Mouse (Mus musculus) thymus, adult 2 months (tissue): ENCODE results near the gene Gtf2a2. TPM values are rescaled to one million over a fixed set of nuclear protein-coding genes. Genes with fewer than 3 reads are reported as not detected.
A peak's percentile ranks its signal among the peaks of the same experiment; 100 is the strongest.

Source experiments
- DNase-seq: peaks from one replicate; pipeline ENCODE4 v3.0.0; 2021
- H3K27ac ChIP-seq: fragments of 200-500 bp; 2 replicates; pipeline ENCODE4 v1.5.1; 2012; ENCODE audit warnings: low read length, control low read depth; ENCODE audit not compliant: control insufficient read depth, insufficient read depth
- H3K27me3 ChIP-seq: fragments of 200-500 bp; 2 replicates; pipeline ENCODE4 v1.6.1; 2012; ENCODE audit warnings: mild to moderate bottlenecking, low read length, moderate library complexity, mixed read lengths; ENCODE audit not compliant: control insufficient read depth, insufficient read depth
- H3K36me3 ChIP-seq: fragments of 200-500 bp; 2 replicates; pipeline ENCODE4 v1.6.1; 2012; ENCODE audit warnings: mild to moderate bottlenecking, low read length, moderate library complexity; ENCODE audit not compliant: control insufficient read depth, insufficient read depth
- H3K4me1 ChIP-seq: fragments of 200-500 bp; replicated peaks from 2 replicates; pipeline ENCODE4 v1.6.1; 2012; ENCODE audit warnings: low read length; ENCODE audit not compliant: control insufficient read depth, insufficient read depth
- H3K4me3 ChIP-seq: fragments of 200-500 bp; 2 replicates; pipeline ENCODE4 v1.5.1; 2012; ENCODE audit warnings: mild to moderate bottlenecking, low read length, control low read depth, moderate library complexity; ENCODE audit not compliant: control insufficient read depth, insufficient read depth
- CTCF ChIP-seq: fragments of 200-500 bp; IDR thresholded peaks from 2 replicates; pipeline ENCODE4 v1.5.1; 2012; ENCODE audit warnings: mild to moderate bottlenecking, control low read depth, low read length, moderate library complexity, borderline replicate concordance; ENCODE audit not compliant: control insufficient read depth, poor library complexity, insufficient read depth; ENCODE audit errors: extremely low read depth
- POLR2A ChIP-seq: fragments of 200-500 bp; IDR thresholded peaks from 2 replicates; pipeline ENCODE4 v1.6.1; 2012; ENCODE audit warnings: mild to moderate bottlenecking, low read length, control low read depth, moderate library complexity; ENCODE audit not compliant: control insufficient read depth, poor library complexity, insufficient read depth; ENCODE audit errors: extremely low read depth
- WGBS: fragments of 180-500 bp; shearing (Covaris S2); methylation state at CpG from one replicate; pipeline ENCODE4 v1.1.7; 2018; 5-methylcytosine and 5-hydroxymethylcytosine counted together
- polyA plus RNA-seq: library from polyadenylated mRNA; depleted of rRNA; stranded (reverse); fragments of >200 nt; gene quantifications from 2 replicates; pipeline ENCODE4 v1.2.3, GENCODE M21; 2012

Gtf2a2 gene
- polyA plus RNA-seq, 1 experiment: 48.1 TPM

DNA sequence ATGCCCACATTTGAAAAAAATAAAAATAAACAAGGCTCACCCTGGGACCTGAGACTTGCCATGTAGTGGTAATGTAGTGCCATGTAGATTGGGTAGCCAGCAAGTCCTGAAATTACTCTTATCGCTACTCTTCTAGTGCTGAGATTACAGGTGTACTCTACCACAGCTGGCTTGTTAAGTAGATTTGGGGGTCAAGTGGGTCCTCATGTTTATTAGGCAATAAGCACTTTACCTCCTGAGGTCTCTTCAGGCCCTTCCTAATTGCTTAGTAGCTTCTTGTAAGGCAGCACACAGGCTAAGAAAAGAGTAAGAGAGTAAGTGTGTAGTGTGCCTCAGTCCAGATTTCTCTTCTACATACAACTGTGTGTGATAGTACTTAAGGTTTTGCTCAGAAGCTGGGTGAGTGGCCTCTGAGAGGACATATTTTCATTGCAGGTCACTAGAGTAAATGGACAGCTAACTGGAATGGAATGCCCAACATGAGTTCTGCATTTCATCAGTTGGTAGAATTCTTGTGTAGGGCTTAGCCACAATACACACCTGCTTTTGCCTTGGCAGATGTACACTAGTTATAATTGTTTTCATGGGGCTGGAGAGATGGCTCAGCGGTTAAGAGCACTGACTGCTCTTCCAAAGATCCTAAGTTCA, 13.1 kb downstream of the Gtf2a2 start:
- Histone ChIP-seq H3K27me3 (no peaks in the 10 kb centered on the region), H3K4me1 (no peaks in the 10 kb centered on the region), H3K4me3 (no peak overlapping the region), H3K36me3 (peaks cover 14% of the 10 kb centered on the region; the same call in 1 of the 2 replicates), H3K27ac (no peak overlapping the region)
- WGBS: 97% methylated on average over 2 of the region's 2 CpGs
- TF ChIP-seq POLR2A (no peak), CTCF (no peak)
- DNase-seq: no peak

DNA sequence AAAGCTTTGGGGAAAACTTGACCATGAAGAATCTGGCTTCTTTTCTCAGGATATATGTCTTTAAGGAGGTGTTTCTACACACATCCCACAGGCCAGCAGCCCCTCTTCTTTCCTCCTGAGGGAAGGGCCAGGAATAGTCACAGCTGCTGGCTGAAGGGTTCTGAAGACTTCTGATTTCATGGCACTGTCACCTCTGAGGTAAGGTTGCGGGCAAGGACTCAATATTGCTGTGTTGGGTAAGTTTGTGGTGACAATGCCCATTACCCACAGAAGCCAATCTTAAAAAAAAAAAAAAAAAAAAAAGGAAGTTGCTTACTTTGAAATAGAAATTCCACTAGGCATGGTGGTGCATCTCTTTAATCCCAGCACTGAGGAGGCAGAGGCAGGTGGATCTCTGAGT, 19.8 kb downstream of the Gtf2a2 start:
- H3K27ac ChIP-seq: no peak overlapping the region
- H3K36me3 ChIP-seq: no peaks in the 10 kb centered on the region
- TF ChIP-seq CTCF (no peak), POLR2A (no peak)
- H3K4me3 ChIP-seq: no peak overlapping the region
- no peaks in the 10 kb centered on the region for H3K27me3 ChIP-seq
- DNase-seq: no peak
- 52% methylated on average over 1 of the region's 1 CpGs for WGBS
- H3K4me1 ChIP-seq: peaks cover 2% of the 10 kb centered on the region

DNA sequence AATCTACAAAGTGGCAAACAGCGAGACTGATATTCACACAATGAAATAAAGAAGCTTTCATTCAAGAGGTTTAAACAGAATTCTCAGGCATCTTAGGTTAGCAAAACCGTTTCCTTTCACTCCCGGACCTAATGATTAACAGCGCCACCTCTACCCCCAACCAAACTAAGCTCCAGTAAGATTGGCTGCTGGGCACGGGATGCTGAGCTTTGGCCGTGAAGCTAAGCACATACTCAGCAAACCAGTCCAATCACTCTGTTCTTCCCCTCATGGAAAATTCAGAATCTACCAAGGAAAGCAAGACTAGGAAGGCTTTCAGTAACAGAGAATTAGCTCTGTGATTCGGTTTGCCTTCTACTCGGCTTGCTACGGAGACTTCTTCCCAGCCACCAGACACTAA, 20.7 kb downstream of the Gtf2a2 start:
- Histone ChIP-seq H3K4me1 (peaks cover 2% of the 10 kb centered on the region), H3K27ac (no peak overlapping the region), H3K4me3 (no peak overlapping the region), H3K27me3 (no peaks in the 10 kb centered on the region), H3K36me3 (no peaks in the 10 kb centered on the region)
- no peak for DNase-seq
- WGBS: 83% methylated on average over 9 of the region's 9 CpGs
- TF ChIP-seq CTCF: no peak
- TF ChIP-seq POLR2A: no peak

DNA sequence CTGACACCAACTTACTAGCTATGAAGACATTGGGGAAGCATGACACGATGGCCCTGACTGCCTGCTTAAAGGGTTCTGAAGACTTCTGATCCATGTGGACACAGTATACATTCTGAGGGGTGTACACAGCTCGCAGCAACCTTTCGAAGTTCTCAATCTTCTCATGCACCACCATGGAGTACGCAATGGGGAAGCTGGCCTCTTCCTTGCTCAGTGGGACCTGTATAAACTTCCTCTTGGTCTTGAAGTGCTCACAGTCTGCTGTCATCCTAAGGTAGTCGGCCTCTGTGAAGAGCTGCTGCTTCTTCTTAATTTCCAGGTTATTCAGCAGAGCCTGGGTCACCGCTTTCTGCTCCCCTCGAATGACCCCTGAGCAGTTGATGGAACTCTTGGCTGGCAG, 22.4 kb downstream of the Gtf2a2 start:
- Histone ChIP-seq H3K4me1 (peaks cover 4% of the 10 kb centered on the region), H3K27ac (no peak overlapping the region), H3K4me3 (no peak overlapping the region), H3K27me3 (no peaks in the 10 kb centered on the region), H3K36me3 (no peaks in the 10 kb centered on the region)
- TF ChIP-seq POLR2A: no peak
- no peak for DNase-seq
- WGBS: 66% methylated on average over 7 of the region's 7 CpGs

DNA sequence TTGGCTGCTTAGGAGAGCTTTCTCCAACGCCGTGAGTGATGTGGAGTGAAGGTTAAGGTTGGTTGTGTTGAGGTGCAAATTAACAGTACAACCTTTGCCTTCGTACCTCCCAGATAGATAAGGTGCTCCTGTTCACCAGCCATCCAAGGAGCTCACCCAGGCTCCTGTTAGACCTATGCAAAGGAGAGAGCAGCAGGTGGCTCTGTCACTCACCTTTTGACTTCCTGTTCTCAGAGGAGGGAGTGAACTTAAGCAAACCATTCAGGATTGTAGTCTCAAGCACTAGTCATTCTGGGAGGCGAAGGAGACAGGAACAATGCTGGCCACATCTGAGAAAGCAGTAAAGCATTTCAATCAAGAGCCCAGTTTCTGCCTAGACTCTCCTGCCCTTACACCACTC, 24.3 kb downstream of the Gtf2a2 start:
- Histone ChIP-seq H3K4me1 (peaks cover 9% of the 10 kb centered on the region), H3K27me3 (no peaks in the 10 kb centered on the region), H3K27ac (no peak overlapping the region), H3K4me3 (no peak overlapping the region), H3K36me3 (no peaks in the 10 kb centered on the region)
- TF ChIP-seq CTCF (no peak), POLR2A (no peak)
- WGBS: 74% methylated on average over 4 of the region's 4 CpGs
- peak; percentile 29 for DNase-seq

DNA sequence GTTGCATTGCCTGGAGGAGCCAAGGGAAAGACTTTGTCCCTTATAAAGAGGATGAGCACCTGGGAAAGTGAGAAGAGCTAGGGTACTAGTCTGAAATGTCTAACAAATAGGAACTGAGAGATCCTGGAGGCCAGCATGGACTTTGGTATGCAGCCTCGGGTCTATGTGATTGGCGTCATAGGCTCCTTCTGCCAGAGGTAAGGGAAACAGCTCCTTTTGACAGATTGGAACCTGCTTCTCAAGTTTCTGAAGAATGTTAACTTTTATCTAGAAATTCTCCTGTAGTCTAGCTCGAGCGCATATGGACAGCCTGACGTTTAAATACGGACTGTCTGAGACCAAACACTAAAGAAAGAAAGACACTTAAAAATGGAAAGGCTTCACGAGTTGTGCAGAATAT, 25.6 kb downstream of the Gtf2a2 start, which contains the start of gene Gcnt3:
Gene Gcnt3, minus strand, starts transcription at position 101 of the 400 bp plus-strand sequence.
- no peak for TF ChIP-seq POLR2A
- TF ChIP-seq CTCF: no peak
- H3K36me3 ChIP-seq: no peaks in the 10 kb centered on the region
- no peak for DNase-seq
- no peak within 1 kb of the TSS for H3K4me3 ChIP-seq
- H3K27me3 ChIP-seq: no peaks in the 10 kb centered on the region
- no peak within 1 kb of the TSS for H3K27ac ChIP-seq
- 91% methylated on average over 7 of the region's 7 CpGs for WGBS
- H3K4me1 ChIP-seq: peaks cover 9% of the 10 kb centered on the region
